Mouse (Mus musculus): ENCODE results near the gene Dennd1a. TPM values are rescaled to one million over a fixed set of nuclear protein-coding genes. Genes with fewer than 3 reads are reported as not detected.

Gene Dennd1a
- total RNA-seq (2021), result 10 to 100 TPM; 27.7 to 27.9 TPM
- long read RNA-seq, experiment 1, full-length matches to known transcripts, result 1 of 9 reads
- long read RNA-seq, experiment 1, partial matches to known transcripts, result 0 of 9 reads
- long read RNA-seq, experiment 1, other reads (novel, unspliced or antisense), result 8 of 9 reads
- long read RNA-seq, experiment 2, partial matches to known transcripts, result 1 of 7 reads
- long read RNA-seq, experiment 2, other reads (novel, unspliced or antisense), result 6 of 7 reads

GRCm38 (mm10) chr2:38286733-38287551 lies at the start of gene Dennd1a:
TSS of gene Dennd1a (minus strand) at chr2:38287390.
- peak; percentile 85 for DNase-seq (ENCODE audit: low spot score)

GRCm38 (mm10) chr2:38336606-38337005 lies 49.4 kb upstream of the Dennd1a start:
- DNase-seq (ENCODE audit: low spot score), result no peak

- DNase-seq (ENCODE audit: low spot score), result no peak
These were observed 46.5 kb upstream of the Dennd1a start for GRCm38 (mm10) chr2:38333586-38334119.

- no peak for DNase-seq (ENCODE audit: low spot score)
These were observed 39.5 kb upstream of the Dennd1a start for GRCm38 (mm10) chr2:38326671-38327070.

GRCm38 (mm10) chr2:38323380-38323779 lies 36.2 kb upstream of the Dennd1a start:
- no peak for DNase-seq (ENCODE audit: low spot score)

GRCm38 (mm10) chr2:38320911-38321310 lies 33.7 kb upstream of the Dennd1a start:
- DNase-seq (ENCODE audit: low spot score), result no peak

GRCm38 (mm10) chr2:38319086-38319485 lies 31.9 kb upstream of the Dennd1a start:
- DNase-seq (ENCODE audit: low spot score), result no peak

GRCm38 (mm10) chr2:38313399-38313798 lies 26.2 kb upstream of the Dennd1a start:
- no peak for DNase-seq (ENCODE audit: low spot score)

GRCm38 (mm10) chr2:38312921-38313320 lies 25.7 kb upstream of the Dennd1a start:
- no peak for DNase-seq (ENCODE audit: low spot score)

GRCm38 (mm10) chr2:38305152-38305551 lies 18.0 kb upstream of the Dennd1a start:
- no peak for DNase-seq (ENCODE audit: low spot score)

- DNase-seq (ENCODE audit: low spot score), result no peak
These were observed 13.8 kb upstream of the Dennd1a start for GRCm38 (mm10) chr2:38300941-38301340.

- DNase-seq (ENCODE audit: low spot score), result no peak
These were observed 8.7 kb upstream of the Dennd1a start for GRCm38 (mm10) chr2:38295939-38296338.

- no peak for DNase-seq (ENCODE audit: low spot score)
These were observed 4.3 kb upstream of the Dennd1a start for GRCm38 (mm10) chr2:38291526-38291925.

GRCm38 (mm10) chr2:38288226-38288625 lies 1.0 kb upstream of the Dennd1a start:
- no peak for DNase-seq (ENCODE audit: low spot score)

- peak; percentile 14 for DNase-seq (ENCODE audit: low spot score)
These were observed 807 bp downstream of the Dennd1a start for GRCm38 (mm10) chr2:38286433-38286732.

- no peak for DNase-seq (ENCODE audit: low spot score)
These were observed 1.3 kb downstream of the Dennd1a start for GRCm38 (mm10) chr2:38285781-38286432.

GRCm38 (mm10) chr2:38283961-38284360 lies 3.2 kb downstream of the Dennd1a start:
- no peak for DNase-seq (ENCODE audit: low spot score)

GRCm38 (mm10) chr2:38280376-38280775 lies 6.8 kb downstream of the Dennd1a start:
- no peak for DNase-seq (ENCODE audit: low spot score)

GRCm38 (mm10) chr2:38274973-38275372 lies 12.2 kb downstream of the Dennd1a start:
- DNase-seq (ENCODE audit: low spot score), result no peak

- DNase-seq (ENCODE audit: low spot score), result no peak
These were observed 23.5 kb downstream of the Dennd1a start for GRCm38 (mm10) chr2:38263653-38264052.

- DNase-seq (ENCODE audit: low spot score), result no peak
These were observed 28.1 kb downstream of the Dennd1a start for GRCm38 (mm10) chr2:38259052-38259451.

GRCm38 (mm10) chr2:38237616-38238015 lies 49.6 kb downstream of the Dennd1a start:
- peak; percentile 76 for DNase-seq (ENCODE audit: low spot score)
